Mouse (Mus musculus) C2C12 (cell line): Measurements from ENCODE around the gene Lrp6.

Experiments used
- CTCF ChIP-seq: IDR thresholded peaks from one replicate; pipeline ENCODE4 v1.5.1; 2011; ENCODE audit not compliant: control insufficient read depth, insufficient read depth, insufficient read length
- MAX ChIP-seq: IDR thresholded peaks from one replicate; pipeline ENCODE4 v1.6.1; 2011; ENCODE audit warnings: mild to moderate bottlenecking, control low read depth
- USF1 ChIP-seq: IDR thresholded peaks from one replicate; pipeline ENCODE4 v1.6.1; 2011; ENCODE audit warnings: low read depth, mild to moderate bottlenecking, control low read depth, moderate library complexity

- no peak for TF ChIP-seq USF1
- no peak for TF ChIP-seq CTCF
- TF ChIP-seq MAX = no peak
These were observed 138.3 kb downstream of the Lrp6 start for GRCm38 (mm10) chr6:134428455-134428854.
